In genomic region chr3:154787611-154788010, GRCm38 (mm10) we compare ENCODE assay signal across 25 mouse cellular contexts.
"Had no signal": no experiment of that assay in that cellular context is flagged by ENCODE, and none has a peak within 500 bp of the region (broad histone marks: within the 10 kb centered on the region; RNA-seq: fewer than 3 reads in every experiment).

No protein-coding gene starts in this region.

- H3K4me3 ChIP-seq: heart, embryonic 13.5 days; heart, embryonic 15.5 days; hindbrain, embryonic 13.5 days; hindbrain, embryonic 15.5 days; intestine, embryonic 15.5 days; kidney, embryonic 15.5 days; limb, embryonic 13.5 days; limb, embryonic 15.5 days; liver, embryonic 12.5 days had no signal

- H3K9ac ChIP-seq: heart, embryonic 13.5 days; heart, embryonic 15.5 days; hindbrain, embryonic 13.5 days; hindbrain, embryonic 15.5 days; intestine, embryonic 15.5 days; kidney, embryonic 15.5 days; limb, embryonic 13.5 days; limb, embryonic 15.5 days; liver, embryonic 12.5 days; liver, embryonic 14.5 days had no signal

- DNase-seq: gastrocnemius, postnatal 14 days; gastrocnemius, postnatal 36 days; heart, adult 18-20 months; heart, postnatal 14 days; heart, postnatal 36 days; kidney, adult 11 months; kidney, adult 2 months; kidney, adult 9 months; kidney, postnatal 14 days; kidney, postnatal 36 days; layer of hippocampus, adult 9-11 months; layer of hippocampus, postnatal 36 days; left cerebral cortex, postnatal 4 days had no signal

- H3K36me3 ChIP-seq: hindbrain, embryonic 13.5 days; hindbrain, embryonic 15.5 days; intestine, embryonic 15.5 days; kidney, embryonic 15.5 days; limb, embryonic 13.5 days; limb, embryonic 15.5 days; liver, embryonic 12.5 days had no signal

- H3K4me2 ChIP-seq: heart, embryonic 13.5 days; heart, embryonic 15.5 days; hindbrain, embryonic 13.5 days; hindbrain, embryonic 15.5 days; intestine, embryonic 15.5 days; kidney, embryonic 15.5 days; limb, embryonic 13.5 days; limb, embryonic 15.5 days; liver, embryonic 12.5 days had no signal

- H3K27ac ChIP-seq: heart, embryonic 13.5 days; heart, embryonic 15.5 days; hindbrain, embryonic 13.5 days; hindbrain, embryonic 15.5 days; hindbrain, postnatal 0 days; intestine, embryonic 15.5 days; kidney, embryonic 15.5 days; kidney, postnatal 0 days; limb, embryonic 13.5 days; limb, embryonic 15.5 days; liver, embryonic 12.5 days; liver, embryonic 14.5 days had no signal

- H3K9me3 ChIP-seq: heart, embryonic 13.5 days; heart, embryonic 15.5 days; hindbrain, embryonic 13.5 days; hindbrain, embryonic 15.5 days; intestine, embryonic 15.5 days; kidney, embryonic 15.5 days; limb, embryonic 13.5 days; limb, embryonic 15.5 days; liver, embryonic 12.5 days had no signal

- H3K27me3 ChIP-seq: heart, embryonic 13.5 days; heart, embryonic 15.5 days; hindbrain, embryonic 13.5 days; hindbrain, embryonic 15.5 days; intestine, embryonic 15.5 days; kidney, embryonic 15.5 days; limb, embryonic 13.5 days; limb, embryonic 15.5 days; liver, embryonic 12.5 days had no signal

- H3K4me1 ChIP-seq: heart, embryonic 13.5 days; heart, embryonic 15.5 days; hindbrain, embryonic 13.5 days; hindbrain, embryonic 15.5 days; intestine, embryonic 15.5 days; kidney, embryonic 15.5 days; limb, embryonic 13.5 days; limb, embryonic 15.5 days; liver, embryonic 12.5 days had no signal

- ATAC-seq: hindbrain, postnatal 0 days; intestine, embryonic 15.5 days; liver, embryonic 12.5 days had no signal
